Mouse (Mus musculus): ENCODE results near the gene Iqcf5. TPM values are rescaled to one million over a fixed set of nuclear protein-coding genes. Genes with fewer than 3 reads are reported as not detected.
A peak's percentile ranks its signal among the peaks of the same experiment; 100 is the strongest.

Gene Iqcf5
- polyA plus RNA-seq, 1 experiment = not detected

DNA sequence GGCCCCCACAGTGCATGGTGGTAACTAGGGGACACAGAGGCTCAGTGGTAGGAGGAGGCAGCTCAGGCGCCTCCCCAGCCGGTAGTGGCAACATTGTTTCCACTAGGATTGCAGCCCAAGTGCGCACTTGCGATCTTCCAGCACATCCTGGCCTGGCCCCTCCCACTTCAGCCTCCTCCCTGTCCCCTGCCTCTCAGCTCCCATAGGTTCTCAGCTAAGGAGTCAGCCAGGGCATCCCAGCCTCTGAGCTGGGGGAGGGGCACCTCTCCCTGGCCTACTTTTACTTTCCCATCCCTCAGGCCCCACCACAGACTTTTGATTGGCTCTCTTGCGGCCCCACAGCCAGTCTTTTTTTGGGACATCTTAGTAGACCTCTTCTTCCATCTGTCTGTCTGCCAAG lies 42.5 kb upstream of the Iqcf5 start:
- peaks cover 42% of the 10 kb centered on the region for H3K4me1 ChIP-seq (ENCODE audit: control insufficient read depth, insufficient read depth, low read length)
- WGBS = 27% methylated on average over 5 of the region's 5 CpGs
- peak overlapping the region; percentile 10; the same call in 1 of the 2 replicates for H3K27ac ChIP-seq (ENCODE audit: insufficient read depth, low read depth, low read length)
- H3K4me3 ChIP-seq (ENCODE audit: insufficient read depth, low read depth, low read length) = no peak overlapping the region
- no peak for TF ChIP-seq CTCF (IDR thresholded peaks at IDR 0.05; ENCODE audit: insufficient read depth, low read depth, low read length)
- TF ChIP-seq POLR2A (IDR thresholded peaks at IDR 0.05; ENCODE audit: insufficient read depth, low read depth, low read length) = no peak

DNA sequence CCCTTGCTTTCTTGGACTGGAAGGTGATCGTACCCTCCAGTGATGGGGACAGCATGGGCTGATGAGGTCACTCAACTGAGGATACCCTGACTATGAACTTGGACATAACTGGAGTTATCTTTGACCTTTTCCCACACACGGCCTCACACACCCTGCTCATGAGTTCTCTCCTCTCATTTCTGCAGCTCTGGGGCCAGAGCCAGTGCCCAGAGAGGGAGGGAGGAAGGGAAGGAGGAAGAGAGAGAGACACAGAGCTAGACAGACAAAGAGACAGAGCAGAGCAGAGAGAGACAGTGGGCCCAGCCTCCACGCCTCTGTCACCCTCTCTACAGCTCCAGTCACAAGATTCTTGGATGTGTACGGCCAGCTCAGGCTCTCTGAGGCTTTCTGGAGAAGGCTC lies 42.1 kb upstream of the Iqcf5 start:
- Histone ChIP-seq H3K27ac (ENCODE audit: insufficient read depth, low read depth, low read length) (no peak overlapping the region), H3K4me1 (ENCODE audit: control insufficient read depth, insufficient read depth, low read length) (peaks cover 42% of the 10 kb centered on the region), H3K4me3 (ENCODE audit: insufficient read depth, low read depth, low read length) (no peak overlapping the region)
- TF ChIP-seq POLR2A (IDR thresholded peaks at IDR 0.05; ENCODE audit: insufficient read depth, low read depth, low read length) (no peak), CTCF (IDR thresholded peaks at IDR 0.05; ENCODE audit: insufficient read depth, low read depth, low read length) (no peak)
- WGBS = 75% methylated on average over 4 of the region's 4 CpGs

DNA sequence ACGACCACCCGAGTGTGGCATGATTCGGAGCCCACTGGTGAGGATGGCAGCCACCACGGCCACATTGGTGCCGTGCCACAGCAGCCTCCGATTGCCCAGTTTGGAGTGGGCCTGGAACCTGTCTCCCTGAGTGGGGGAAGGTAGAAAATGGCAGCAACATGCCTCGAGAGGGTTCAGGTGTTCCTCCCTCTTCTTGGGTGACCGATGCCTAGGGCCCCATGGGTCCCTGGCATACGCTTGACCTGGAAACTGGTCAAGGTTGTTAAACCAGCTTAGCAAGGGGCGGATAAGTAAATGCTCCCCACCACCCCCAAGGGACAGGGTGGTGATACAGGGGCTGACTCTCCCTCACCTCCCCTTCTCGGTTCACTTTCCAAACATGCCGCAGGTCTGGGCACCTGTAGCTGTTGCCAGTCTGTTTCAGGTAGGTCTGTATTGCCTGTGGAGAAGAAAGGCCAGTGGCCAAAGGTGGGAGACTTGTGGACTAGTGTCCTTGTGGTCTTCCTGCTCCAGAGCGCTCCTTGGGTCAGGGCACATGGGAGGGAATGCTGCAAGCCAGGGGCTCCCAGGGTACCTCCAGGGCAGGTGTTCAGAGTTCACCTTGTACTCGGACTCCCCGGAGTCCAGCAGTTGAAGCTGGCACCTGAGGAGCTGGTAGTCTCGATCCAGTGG lies 41.2 kb upstream of the Iqcf5 start:
- WGBS = 93% methylated on average over 16 of the region's 16 CpGs
- H3K4me1 ChIP-seq (ENCODE audit: control insufficient read depth, insufficient read depth, low read length) = peaks cover 45% of the 10 kb centered on the region
- no peak overlapping the region for H3K27ac ChIP-seq (ENCODE audit: insufficient read depth, low read depth, low read length)
- H3K4me3 ChIP-seq (ENCODE audit: insufficient read depth, low read depth, low read length) = no peak overlapping the region
- TF ChIP-seq CTCF (IDR thresholded peaks at IDR 0.05; ENCODE audit: insufficient read depth, low read depth, low read length) (no peak), POLR2A (IDR thresholded peaks at IDR 0.05; ENCODE audit: insufficient read depth, low read depth, low read length) (no peak)

DNA sequence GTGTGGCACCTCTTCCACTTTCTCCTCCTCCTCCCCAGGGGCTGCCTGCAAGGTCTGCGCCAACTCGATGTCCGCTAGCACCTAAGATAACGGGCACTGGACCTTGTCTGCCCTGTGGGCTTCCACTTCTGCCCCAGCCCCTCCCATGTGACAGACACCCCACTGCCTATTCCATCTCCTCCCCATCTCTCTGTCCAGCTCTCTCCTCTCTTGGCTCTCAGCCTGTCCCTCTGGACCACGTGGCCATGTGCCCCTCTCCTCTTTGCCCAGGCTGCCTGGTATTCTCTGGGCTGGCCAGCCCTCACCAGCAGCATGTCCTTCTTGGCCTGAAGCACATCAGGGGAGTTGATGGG lies 40.6 kb upstream of the Iqcf5 start:
- TF ChIP-seq POLR2A (IDR thresholded peaks at IDR 0.05; ENCODE audit: insufficient read depth, low read depth, low read length) = no peak
- TF ChIP-seq CTCF (IDR thresholded peaks at IDR 0.05; ENCODE audit: insufficient read depth, low read depth, low read length) = no peak
- WGBS = 77% methylated on average over 5 of the region's 5 CpGs
- Histone ChIP-seq H3K4me1 (ENCODE audit: control insufficient read depth, insufficient read depth, low read length) (peaks cover 46% of the 10 kb centered on the region), H3K4me3 (ENCODE audit: insufficient read depth, low read depth, low read length) (no peak overlapping the region), H3K27ac (ENCODE audit: insufficient read depth, low read depth, low read length) (no peak overlapping the region)

DNA sequence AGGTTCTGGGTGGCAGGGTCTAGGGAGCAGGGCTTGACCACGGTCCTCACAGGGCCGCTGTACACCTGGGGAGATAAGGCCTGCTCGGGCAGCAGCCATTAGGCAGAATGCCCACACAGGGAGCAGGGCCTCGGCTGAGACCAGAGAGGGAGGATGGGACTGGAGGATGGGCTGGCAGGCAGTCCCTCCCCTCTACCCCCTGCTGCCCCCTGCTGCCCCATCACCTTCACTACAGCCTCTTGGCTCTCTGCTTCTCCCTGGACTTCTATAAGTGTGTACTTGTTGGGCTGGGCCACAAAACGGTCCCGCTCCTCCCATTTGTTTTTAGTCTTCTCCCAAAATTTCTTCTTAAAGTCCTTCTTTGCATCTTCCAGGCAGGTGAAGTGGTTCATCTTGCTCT lies 39.9 kb upstream of the Iqcf5 start:
- WGBS = 11% methylated on average over 6 of the region's 6 CpGs
- no peak overlapping the region for H3K4me3 ChIP-seq (ENCODE audit: insufficient read depth, low read depth, low read length)
- H3K27ac ChIP-seq (ENCODE audit: insufficient read depth, low read depth, low read length) = no peak overlapping the region
- H3K4me1 ChIP-seq (ENCODE audit: control insufficient read depth, insufficient read depth, low read length) = peaks cover 46% of the 10 kb centered on the region
- no peak for TF ChIP-seq POLR2A (IDR thresholded peaks at IDR 0.05; ENCODE audit: insufficient read depth, low read depth, low read length)
- peak; percentile 45; the same call in 1 of the 2 replicates for TF ChIP-seq CTCF (IDR thresholded peaks at IDR 0.05; ENCODE audit: insufficient read depth, low read depth, low read length)

DNA sequence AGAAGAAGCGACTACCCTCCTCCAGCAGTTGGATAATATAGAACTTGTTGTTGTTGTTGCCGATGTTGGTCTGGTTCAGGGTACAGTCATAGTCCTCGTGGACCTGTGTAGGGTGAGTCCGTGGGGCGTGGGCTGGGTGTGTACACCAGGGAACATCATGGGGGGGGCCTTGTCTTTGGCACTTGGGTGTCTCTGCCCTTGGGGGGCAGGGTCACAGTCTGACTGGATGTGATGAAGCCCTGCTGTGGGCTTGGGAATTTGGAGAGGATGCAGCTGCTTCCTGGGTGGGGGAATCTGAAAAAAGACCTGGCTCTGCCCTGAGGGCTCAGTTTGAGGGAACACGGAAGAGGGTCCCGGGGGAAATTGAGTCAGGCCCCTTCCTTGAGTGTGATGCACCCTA lies 39.3 kb upstream of the Iqcf5 start:
- TF ChIP-seq POLR2A (IDR thresholded peaks at IDR 0.05; ENCODE audit: insufficient read depth, low read depth, low read length) (no peak), CTCF (IDR thresholded peaks at IDR 0.05; ENCODE audit: insufficient read depth, low read depth, low read length) (no peak)
- 67% methylated on average over 7 of the region's 7 CpGs for WGBS
- Histone ChIP-seq H3K27ac (ENCODE audit: insufficient read depth, low read depth, low read length) (no peak overlapping the region), H3K4me3 (ENCODE audit: insufficient read depth, low read depth, low read length) (no peak overlapping the region), H3K4me1 (ENCODE audit: control insufficient read depth, insufficient read depth, low read length) (peaks cover 46% of the 10 kb centered on the region)

DNA sequence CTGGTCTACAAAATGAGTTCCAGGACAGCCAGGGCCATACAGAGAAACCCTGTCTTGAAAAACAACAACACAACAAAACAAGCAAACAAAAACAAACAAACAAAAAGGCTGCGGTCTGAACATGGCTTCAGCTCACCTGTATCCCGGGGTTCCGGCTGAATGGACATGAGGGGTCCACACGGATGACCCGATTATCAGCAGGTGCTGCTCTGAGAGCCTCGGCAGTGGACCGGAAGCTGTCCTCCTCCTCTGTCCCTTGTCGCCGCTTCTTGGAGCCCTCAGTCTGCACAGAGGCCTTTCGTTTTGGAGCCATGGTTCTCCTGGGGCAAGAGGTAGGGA lies 38.7 kb upstream of the Iqcf5 start, which contains the start of gene Rrp9:
Gene Rrp9, plus strand, starts transcription at position 301 of the 339 bp plus-strand sequence.
- peaks cover 46% of the 10 kb centered on the region for H3K4me1 ChIP-seq (ENCODE audit: control insufficient read depth, insufficient read depth, low read length)
- H3K4me3 ChIP-seq (ENCODE audit: insufficient read depth, low read depth, low read length) = no peak within 1 kb of the TSS
- H3K27ac ChIP-seq (ENCODE audit: insufficient read depth, low read depth, low read length) = no peak within 1 kb of the TSS
- WGBS = 86% methylated on average over 10 of the region's 10 CpGs
- TF ChIP-seq CTCF (IDR thresholded peaks at IDR 0.05; ENCODE audit: insufficient read depth, low read depth, low read length) = no peak

DNA sequence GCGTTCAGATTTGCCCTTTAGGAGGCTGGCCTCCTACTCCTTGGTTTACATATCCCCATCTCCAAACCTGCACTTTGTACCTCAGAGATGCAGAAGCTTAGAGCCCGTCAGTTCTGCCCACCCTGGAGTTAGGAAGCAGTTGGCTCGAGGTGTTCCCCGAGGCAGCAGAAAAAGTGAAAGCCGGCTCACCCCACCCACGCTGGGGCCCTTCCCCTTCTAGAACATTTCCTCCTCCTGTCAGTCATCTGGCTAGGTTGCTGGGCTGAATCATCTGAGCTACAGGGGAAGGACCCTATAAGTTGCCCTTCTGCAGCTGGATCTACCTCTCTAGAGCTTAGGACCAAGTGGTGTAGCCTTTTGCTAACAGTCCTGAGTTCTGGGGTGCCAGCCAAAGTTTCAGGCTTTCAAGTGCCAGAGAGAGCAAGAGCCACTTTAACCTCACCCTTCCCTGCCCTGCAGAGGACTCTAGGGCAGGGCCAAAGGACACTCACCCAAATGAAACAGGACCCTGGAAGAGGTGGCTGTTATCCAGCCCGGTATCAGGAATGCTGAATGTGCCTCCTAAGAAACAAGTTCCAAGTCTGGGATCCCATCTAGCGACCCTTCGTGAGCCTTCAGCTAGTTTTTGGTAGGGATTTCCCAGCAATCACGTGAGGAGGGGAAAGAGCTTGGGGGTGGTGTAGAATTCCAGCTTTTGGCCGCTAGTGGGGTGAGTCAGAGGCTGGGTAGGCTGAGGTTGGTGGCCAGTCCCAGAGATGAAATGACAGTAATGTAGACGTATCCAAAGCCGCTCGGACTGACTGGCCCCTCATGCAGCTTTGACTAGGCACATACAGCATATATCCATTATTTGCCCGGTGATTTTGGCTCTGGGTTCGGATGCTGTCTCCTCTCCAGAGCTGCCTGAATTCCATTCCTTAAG lies 38.1 kb upstream of the Iqcf5 start:
- TF ChIP-seq CTCF (IDR thresholded peaks at IDR 0.05; ENCODE audit: insufficient read depth, low read depth, low read length) (no peak), POLR2A (IDR thresholded peaks at IDR 0.05; ENCODE audit: insufficient read depth, low read depth, low read length) (no peak)
- WGBS = 21% methylated on average over 16 of the region's 16 CpGs
- no peak overlapping the region for H3K27ac ChIP-seq (ENCODE audit: insufficient read depth, low read depth, low read length)
- H3K4me1 ChIP-seq (ENCODE audit: control insufficient read depth, insufficient read depth, low read length) = peaks cover 43% of the 10 kb centered on the region
- no peak overlapping the region for H3K4me3 ChIP-seq (ENCODE audit: insufficient read depth, low read depth, low read length)

DNA sequence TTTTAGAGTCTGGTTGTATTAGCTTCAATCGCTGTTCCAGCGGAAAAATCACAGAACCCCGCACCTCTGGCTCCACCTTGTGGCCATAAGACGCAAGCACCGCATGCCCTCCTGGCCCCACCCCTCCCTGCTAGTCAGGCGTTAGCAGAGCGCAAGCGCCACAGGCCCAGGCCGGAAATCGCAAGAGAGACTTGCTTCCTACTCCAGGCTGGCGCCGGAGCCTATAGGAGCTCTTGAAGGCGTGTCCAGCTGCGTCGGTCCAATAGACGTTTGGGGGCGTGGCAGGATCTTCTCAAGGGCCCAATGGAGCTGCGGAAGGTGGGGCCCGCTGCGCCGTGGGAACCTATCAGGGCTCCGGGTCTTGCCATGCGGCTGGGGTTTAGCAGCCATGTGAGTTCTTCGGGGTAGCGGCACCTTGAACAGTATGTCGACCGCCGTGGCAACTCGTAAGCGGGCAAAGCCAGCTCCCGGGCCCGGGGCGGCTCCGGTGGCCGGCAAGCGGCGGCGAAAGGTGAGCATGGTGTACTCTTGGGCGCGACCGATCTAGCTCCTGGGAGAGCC lies 37.4 kb upstream of the Iqcf5 start, which contains the start of gene Parp3:
Gene Parp3, minus strand, starts transcription at position 26 of the 561 bp plus-strand sequence.
- H3K4me1 ChIP-seq (ENCODE audit: control insufficient read depth, insufficient read depth, low read length) = peaks cover 36% of the 10 kb centered on the region
- no peak within 1 kb of the TSS for H3K27ac ChIP-seq (ENCODE audit: insufficient read depth, low read depth, low read length)
- peak within 1 kb of the TSS; percentile 56 for H3K4me3 ChIP-seq (ENCODE audit: insufficient read depth, low read depth, low read length)
- peak; percentile 43; the same call in 1 of the 2 replicates for TF ChIP-seq POLR2A (IDR thresholded peaks at IDR 0.05; ENCODE audit: insufficient read depth, low read depth, low read length)
- TF ChIP-seq CTCF (IDR thresholded peaks at IDR 0.05; ENCODE audit: insufficient read depth, low read depth, low read length) = peak; percentile 81
- under 1% methylated on average over 41 of the region's 41 CpGs for WGBS

Data from olfactory bulb, adult 2 months (tissue).